In the genomic region with DNA sequence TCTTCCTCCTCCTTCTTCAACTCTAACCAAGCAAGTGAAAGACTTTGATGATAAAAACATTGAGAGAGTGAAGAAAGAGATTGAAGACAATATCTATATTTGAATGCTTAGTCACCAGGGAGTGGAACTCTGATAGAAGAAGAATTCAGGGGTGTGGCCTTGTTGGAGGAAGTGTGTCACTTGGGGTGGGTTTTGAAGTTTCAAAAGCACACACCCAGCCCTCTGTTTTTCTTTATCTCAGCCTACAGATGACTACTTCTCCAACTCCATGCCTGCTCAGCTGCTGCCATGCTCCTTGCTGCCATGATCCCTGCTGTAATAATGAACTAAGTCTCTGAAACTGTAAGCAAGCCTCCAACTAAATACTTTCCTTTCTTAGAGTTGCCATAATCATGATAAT, we compare ENCODE assay signal across 24 mouse cellular contexts. TPM values are rescaled to one million over a fixed set of nuclear protein-coding genes. Genes with fewer than 3 reads are reported as not detected.
DNase-seq lines count a peak whose midpoint lies in the region; ATAC-seq lines count a peak whose summit lies in the region.
"Had no signal": no experiment of that assay in that cellular context is flagged by ENCODE, and none has a peak within 500 bp of the region (broad histone marks: within the 10 kb centered on the region; RNA-seq: fewer than 3 reads in every experiment).

No protein-coding gene starts in this region.

- peak; percentile 64 for DNase-seq in heart, adult 11 months
- DNase-seq in heart, adult 9 months (ENCODE audit: low spot score in 2 of 2), result no peak
- no peak for DNase-seq in lung, adult 18-20 months
- DNase-seq in adipocyte (ENCODE audit: low spot score), result no peak
- DNase-seq in spleen, postnatal 10 days (ENCODE audit: low spot score in 2 of 2), result no peak
- DNase-seq: adrenal gland, adult 2 months; adrenal gland, postnatal 14 days; cerebellum, adult 11-12 months; cerebellum, adult 8-10 months; cerebellum, postnatal 10 days; cerebellum, postnatal 36 days; gastrocnemius, postnatal 10 days; heart, adult 18-20 months; heart, postnatal 14 days; heart, postnatal 4 days had no signal

- peak; percentile 53; the same call in 1 of the 2 replicates for ATAC-seq in common myeloid progenitor, adult 5-6 weeks (replicated peaks; ENCODE audit: low read depth, poor library complexity, severe bottlenecking)
- 0 out of 2 replicates have a peak, but pooled peaks have one; percentile 44 for ATAC-seq in megakaryocyte-erythroid progenitor cell, adult 5-6 weeks (replicated peaks; ENCODE audit: low FRiP score, low TSS enrichment, poor library complexity, severe bottlenecking)
- no peak for ATAC-seq in cerebellum, adult (ENCODE audit: insufficient number of reproducible peaks, low FRiP score, low TSS enrichment)
- ATAC-seq: CD4-positive, CD25-positive, alpha-beta regulatory T cell, adult 4 months; forebrain, embryonic 14.5 days; hindbrain, postnatal 0 days; inflammation-experienced regulatory T-cells, adult 6 months; intestine, embryonic 16.5 days; Patski had no signal

RNA-seq across cellular contexts. Expression of a gene that starts 20.4 kb away (rescaled TPM):
- total RNA-seq in common myeloid progenitor, adult 5-6 weeks (2017), result 19.1 and 20.7 TPM in 2 replicates
- 8.6 and 11.6 TPM in 2 replicates for total RNA-seq in megakaryocyte-erythroid progenitor cell, adult 5-6 weeks (2014; fragmentation: Nextera tagmentation)
- total RNA-seq in megakaryocyte-erythroid progenitor cell, adult 5-6 weeks (2017), result 11.7 and 15.7 TPM in 2 replicates
